8 mouse cellular contexts compared by ENCODE assay signal in the genomic region with DNA sequence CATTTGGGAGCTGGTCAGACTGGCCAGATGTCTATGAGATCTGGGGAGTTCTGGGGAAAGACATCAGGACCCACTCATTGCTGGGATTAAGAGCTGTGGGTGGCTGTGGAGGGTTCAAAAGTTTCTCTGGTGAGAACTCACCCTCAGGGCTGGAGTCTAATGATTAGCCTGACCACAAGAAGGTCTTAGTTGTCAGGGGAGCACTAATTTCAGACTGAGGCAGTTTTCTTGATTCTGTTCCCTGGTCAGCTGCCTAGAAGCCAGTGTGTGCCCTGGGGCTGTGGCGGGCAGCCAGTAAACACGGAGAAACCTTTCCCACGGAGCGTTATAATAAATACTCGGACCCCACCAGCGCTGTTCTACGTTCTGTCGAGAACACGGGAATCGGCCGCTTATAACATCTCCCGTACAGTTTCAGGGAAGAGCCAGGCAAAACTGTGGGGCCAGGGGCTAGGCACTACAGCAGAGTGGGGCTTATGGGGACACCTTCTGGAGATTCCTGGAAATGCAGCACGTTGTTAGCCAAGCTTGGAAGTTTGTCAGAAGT. TPM values are rescaled to one million over a fixed set of nuclear protein-coding genes. Genes with fewer than 3 reads are reported as not detected.
A peak's percentile ranks its signal among the peaks of the same experiment; 100 is the strongest.
DNase-seq lines count a peak whose midpoint lies in the region; ATAC-seq and TF ChIP-seq lines count a peak whose summit lies in the region.

No protein-coding gene starts in this region.

- H3K27me3 ChIP-seq in G1E (ENCODE audit: insufficient read depth, low read length) = peaks cover 16% of the 10 kb centered on the region
- no peaks in the 10 kb centered on the region for H3K27me3 ChIP-seq in embryonic facial prominence, embryonic 14.5 days (replicated peaks; ENCODE audit: control insufficient read depth, insufficient read depth, low read length)
- no peaks in the 10 kb centered on the region for H3K27me3 ChIP-seq in heart, embryonic 12.5 days (replicated peaks)
- no peaks in the 10 kb centered on the region for H3K27me3 ChIP-seq in kidney, postnatal 0 days (ENCODE audit: insufficient read depth, low read length)
- H3K27me3 ChIP-seq in lung, embryonic 15.5 days = no peaks in the 10 kb centered on the region

- H3K4me2 ChIP-seq in embryonic facial prominence, embryonic 14.5 days (ENCODE audit: low read depth, low read length) = peak overlapping the region; percentile 79
- H3K4me2 ChIP-seq in heart, embryonic 12.5 days = peak overlapping the region; percentile 84
- H3K4me2 ChIP-seq in kidney, postnatal 0 days (ENCODE audit: low read length) = peak overlapping the region; percentile 53
- H3K4me2 ChIP-seq in lung, embryonic 15.5 days = peak overlapping the region; percentile 68

- H3K36me3 ChIP-seq in G1E (replicated peaks) = no peaks in the 10 kb centered on the region
- no peaks in the 10 kb centered on the region for H3K36me3 ChIP-seq in embryonic facial prominence, embryonic 14.5 days (ENCODE audit: control insufficient read depth, insufficient read depth, low read length)
- no peaks in the 10 kb centered on the region for H3K36me3 ChIP-seq in heart, embryonic 12.5 days
- H3K36me3 ChIP-seq in kidney, postnatal 0 days (ENCODE audit: insufficient read depth, low read length) = no peaks in the 10 kb centered on the region
- no peaks in the 10 kb centered on the region for H3K36me3 ChIP-seq in lung, embryonic 15.5 days

- peak; percentile 23 for DNase-seq in G1E (ENCODE audit: low spot score)
- peak; percentile 89 for DNase-seq in embryonic facial prominence, embryonic 14.5 days (ENCODE audit: low spot score)
- DNase-seq in kidney, postnatal 0 days (ENCODE audit: low spot score) = peak; percentile 88

- H3K9me3 ChIP-seq in G1E (replicated peaks) = no peaks in the 10 kb centered on the region
- no peaks in the 10 kb centered on the region for H3K9me3 ChIP-seq in embryonic facial prominence, embryonic 14.5 days (ENCODE audit: control insufficient read depth, low read length)
- H3K9me3 ChIP-seq in heart, embryonic 12.5 days (replicated peaks) = no peaks in the 10 kb centered on the region
- H3K9me3 ChIP-seq in kidney, postnatal 0 days (replicated peaks; ENCODE audit: low read length) = no peaks in the 10 kb centered on the region
- H3K9me3 ChIP-seq in lung, embryonic 15.5 days = no peaks in the 10 kb centered on the region

- H3K9ac ChIP-seq in embryonic facial prominence, embryonic 14.5 days (ENCODE audit: low read depth, low read length) = peak overlapping the region; percentile 62
- H3K9ac ChIP-seq in heart, embryonic 12.5 days = peak overlapping the region; percentile 75
- H3K9ac ChIP-seq in kidney, postnatal 0 days (ENCODE audit: low read depth, low read length) = 0 out of 2 replicates have a peak overlapping the region, but pooled peaks have one; percentile 27
- peak overlapping the region; percentile 35; the same call in 1 of the 2 replicates for H3K9ac ChIP-seq in lung, embryonic 15.5 days

- H3K4me3 ChIP-seq in G1E (ENCODE audit: low read depth, low read length) = no peak overlapping the region
- H3K4me3 ChIP-seq in bone marrow macrophage, adult 2 months (ENCODE audit: insufficient read depth, low read length) = peak overlapping the region; percentile 31
- peak overlapping the region; percentile 37 for H3K4me3 ChIP-seq in embryonic facial prominence, embryonic 14.5 days (ENCODE audit: low read depth, low read length)
- H3K4me3 ChIP-seq in heart, embryonic 12.5 days = peak overlapping the region; percentile 44
- H3K4me3 ChIP-seq in kidney, postnatal 0 days (replicated peaks; ENCODE audit: low read depth, low read length) = peak overlapping the region; percentile 12; the same call in 1 of the 2 replicates
- peak overlapping the region; percentile 33 for H3K4me3 ChIP-seq in lung, embryonic 15.5 days
- peak overlapping the region; percentile 37; the same call in 1 of the 2 replicates for H3K4me3 ChIP-seq in olfactory bulb, adult 2 months (ENCODE audit: insufficient read depth, low read depth, low read length)

- ATAC-seq in G1E (ENCODE audit: extremely low read depth, insufficient number of reproducible peaks, low FRiP score, poor library complexity, severe bottlenecking) = no peak
- peak; percentile 84 for ATAC-seq in embryonic facial prominence, embryonic 14.5 days (ENCODE audit: low read depth)
- ATAC-seq in heart, embryonic 12.5 days (ENCODE audit: insufficient number of reproducible peaks, low FRiP score) = 0 out of 2 replicates have a peak, but pooled peaks have one; percentile 22
- ATAC-seq in kidney, postnatal 0 days (replicated peaks; ENCODE audit: low FRiP score, low read depth) = peak; percentile 78
- ATAC-seq in lung, embryonic 15.5 days (ENCODE audit: borderline replicate concordance, extremely low read depth, low FRiP score, low TSS enrichment) = peak; percentile 78
- ATAC-seq in activated CD4-positive, CD25-positive, alpha-beta regulatory T cell, adult 4 months = no peak

- H3K4me1 ChIP-seq in G1E (ENCODE audit: insufficient read depth, low read depth, low read length) = no peaks in the 10 kb centered on the region
- peaks cover 11% of the 10 kb centered on the region for H3K4me1 ChIP-seq in bone marrow macrophage, adult 2 months (ENCODE audit: control insufficient read depth, insufficient read depth, low read length)
- H3K4me1 ChIP-seq in embryonic facial prominence, embryonic 14.5 days (ENCODE audit: control insufficient read depth, insufficient read depth, low read length) = 0 out of 2 replicates have a peak, but pooled peaks cover 4% of the 10 kb centered on the region
- H3K4me1 ChIP-seq in heart, embryonic 12.5 days (replicated peaks) = peaks cover 20% of the 10 kb centered on the region
- H3K4me1 ChIP-seq in kidney, postnatal 0 days (replicated peaks; ENCODE audit: insufficient read depth, low read length) = no peaks in the 10 kb centered on the region
- peaks cover 16% of the 10 kb centered on the region for H3K4me1 ChIP-seq in lung, embryonic 15.5 days
- H3K4me1 ChIP-seq in olfactory bulb, adult 2 months (ENCODE audit: control insufficient read depth, insufficient read depth, low read length) = peaks cover 7% of the 10 kb centered on the region

- peak; percentile 30; the same call in 1 of the 2 replicates for TF ChIP-seq CTCF in G1E (IDR thresholded peaks at IDR 0.05; ENCODE audit: low read depth, low read length)
- peak; percentile 70 for TF ChIP-seq CTCF in bone marrow macrophage, adult 2 months (IDR thresholded peaks at IDR 0.05; ENCODE audit: low read depth, low read length)
- peak; percentile 82 for TF ChIP-seq CTCF in kidney, postnatal 0 days (IDR thresholded peaks at IDR 0.05; ENCODE audit: low read depth)
- peak; percentile 61; the same call in 1 of the 2 replicates for TF ChIP-seq CTCF in olfactory bulb, adult 2 months (IDR thresholded peaks at IDR 0.05; ENCODE audit: insufficient read depth, low read depth, low read length)

- WGBS in embryonic facial prominence, embryonic 14.5 days = 3% methylated on average over 13 of the region's 13 CpGs
- 11% methylated on average over 13 of the region's 13 CpGs for WGBS in heart, embryonic 12.5 days
- WGBS in kidney, postnatal 0 days = 5% methylated on average over 13 of the region's 13 CpGs
- 5% methylated on average over 13 of the region's 13 CpGs for WGBS in lung, embryonic 15.5 days
- WGBS in olfactory bulb, adult 2 months = 2% methylated on average over 13 of the region's 13 CpGs

- no peak for TF ChIP-seq POLR2A in bone marrow macrophage, adult 2 months (IDR thresholded peaks at IDR 0.05; ENCODE audit: borderline replicate concordance, low read depth, low read length)
- no peak for TF ChIP-seq POLR2A in olfactory bulb, adult 2 months (IDR thresholded peaks at IDR 0.05; ENCODE audit: insufficient read depth, low read depth, low read length)

- no peak overlapping the region for H3K27ac ChIP-seq in bone marrow macrophage, adult 2 months (ENCODE audit: insufficient read depth, low read depth, low read length)
- H3K27ac ChIP-seq in embryonic facial prominence, embryonic 14.5 days (replicated peaks; ENCODE audit: low read depth, low read length) = no peak overlapping the region
- H3K27ac ChIP-seq in heart, embryonic 12.5 days (ENCODE audit: poor library complexity, severe bottlenecking) = no peak overlapping the region
- H3K27ac ChIP-seq in kidney, postnatal 0 days = no peak overlapping the region
- no peak overlapping the region for H3K27ac ChIP-seq in lung, embryonic 15.5 days
- no peak overlapping the region for H3K27ac ChIP-seq in olfactory bulb, adult 2 months (ENCODE audit: insufficient read depth, low read depth, low read length)

RNA-seq across cellular contexts. Expression of a gene that starts 3.7 kb away (rescaled TPM):
- total RNA-seq in G1E (2014; fragmentation: Nextera tagmentation) (not detected in 2 replicates), G1E (2017) (0.27 and 0.35 TPM in 2 replicates)
- polyA plus RNA-seq in G1E (2012) = 0.04 TPM in 1 of 2 replicates, not detected in the other
- 77.8 and 83.8 TPM in 2 replicates for polyA plus RNA-seq in bone marrow macrophage, adult 2 months (2012; ENCODE audit: insufficient read depth, insufficient read length, missing spikeins)
- polyA plus RNA-seq in embryonic facial prominence, embryonic 14.5 days (2014; fragmentation: Nextera tagmentation; extraction: Ambion mirVana) = 22.2 and 23.4 TPM in 2 replicates
- polyA plus RNA-seq in heart, embryonic 12.5 days (2016; fragmentation: Nextera tagmentation; extraction: Ambion mirVana) = 36.5 and 37.1 TPM in 2 replicates
- 43.1 and 44.2 TPM in 2 replicates for polyA plus RNA-seq in kidney, postnatal 0 days (2015; fragmentation: Nextera tagmentation; extraction: Ambion mirVana)
- polyA plus RNA-seq in lung, embryonic 15.5 days (2015; fragmentation: Nextera tagmentation; extraction: Ambion mirVana) = 58.7 and 65.4 TPM in 2 replicates
- not detected in 2 replicates for polyA plus RNA-seq in olfactory bulb, adult 2 months (2012; ENCODE audit: insufficient read depth, insufficient read length, low replicate concordance, missing spikeins)
- under 1 TPM; 0.17 to 0.42 TPM for polyA plus RNA-seq in activated CD4-positive, CD25-positive, alpha-beta regulatory T cell, adult 4 months (2017; shearing (Covaris generic))

Comparison
In these comparisons a context has a peak if more than half of its experiments do, and no peak if none do; other contexts are left out.
1. ATAC-seq: peak in embryonic facial prominence, embryonic 14.5 days (single experiment), heart, embryonic 12.5 days (single experiment), kidney, postnatal 0 days (single experiment) and lung, embryonic 15.5 days (single experiment); none in G1E (single experiment) and activated CD4-positive, CD25-positive, alpha-beta regulatory T cell, adult 4 months (single experiment).
2. DNase-seq: peak in every context shown above with its lines; median percentile 89 in embryonic facial prominence, embryonic 14.5 days; 88 in kidney, postnatal 0 days; 23 in G1E.
3. CTCF ChIP-seq: peak in every context shown above with its lines; median percentile 82 in kidney, postnatal 0 days; 70 in bone marrow macrophage, adult 2 months; 61 in olfactory bulb, adult 2 months; 30 in G1E.
4. Peak in every context shown above with its lines, with median percentiles within 50 percentile points of each other: H3K4me2 ChIP-seq and H3K9ac ChIP-seq.